Mouse (Mus musculus) embryonic facial prominence, embryonic 10.5 days (tissue): Measurements from ENCODE around the gene Tulp1. TPM values are rescaled to one million over a fixed set of nuclear protein-coding genes. Genes with fewer than 3 reads are reported as not detected.

Experiments used
- DNase-seq: peaks from one replicate; pipeline ENCODE4 v3.0.0-alpha.2; 2017; ENCODE audit warnings: low spot score
- H3K27ac ChIP-seq: fragments of 300-500 bp; sonication (generic); replicated peaks from 2 replicates; pipeline ENCODE4 v1.5.1; 2016; ENCODE audit warnings: mild to moderate bottlenecking
- H3K27me3 ChIP-seq: fragments of 300-500 bp; sonication (generic); replicated peaks from 2 replicates; pipeline ENCODE4 v1.6.1; 2016; ENCODE audit warnings: low read depth, mild to moderate bottlenecking; ENCODE audit not compliant: poor library complexity, severe bottlenecking
- H3K36me3 ChIP-seq: fragments of 300-500 bp; sonication (generic); replicated peaks from 2 replicates; pipeline ENCODE4 v1.6.1; 2016; ENCODE audit warnings: mild to moderate bottlenecking, moderate library complexity
- H3K4me1 ChIP-seq: fragments of 300-500 bp; sonication (generic); 2 replicates; pipeline ENCODE4 v1.6.1; 2016
- H3K4me3 ChIP-seq: fragments of 300-500 bp; sonication (generic); 2 replicates; pipeline ENCODE4 v1.5.1; 2016; ENCODE audit warnings: mild to moderate bottlenecking, moderate library complexity
- H3K9me3 ChIP-seq: fragments of 300-500 bp; sonication (generic); 2 replicates; pipeline ENCODE4 v1.6.1; 2016; ENCODE audit warnings: mild to moderate bottlenecking
- WGBS: fragments of 180-500 bp; shearing (Covaris S2); methylation state at CpG from one replicate; pipeline ENCODE4 v1.1.7; 2016; 5-methylcytosine and 5-hydroxymethylcytosine counted together
- polyA plus RNA-seq: library from polyadenylated mRNA; unstranded; fragments of >200 nt; fragmentation: Nextera tagmentation; extraction: Ambion mirVana; gene quantifications from 2 replicates; pipeline ENCODE4 v1.2.1, GENCODE M21; 2016

Tulp1 gene
- polyA plus RNA-seq, 1 experiment from 2014 or later, result 4.9 TPM

- Histone ChIP-seq H3K4me1 (peaks cover 39% of the 10 kb centered on the region), H3K9me3 (no peaks in the 10 kb centered on the region), H3K4me3 (no peak overlapping the region), H3K36me3 (peaks cover 71% of the 10 kb centered on the region), H3K27ac (peak overlapping the region; percentile 48; the same call in 1 of the 2 replicates), H3K27me3 (no peaks in the 10 kb centered on the region)
- DNase-seq, result no peak
- WGBS, result 85% methylated on average over 9 of the region's 9 CpGs
These were observed 47.3 kb downstream of the Tulp1 start for GRCm38 (mm10) chr17:28317725-28318124.

- H3K27me3 ChIP-seq, result no peaks in the 10 kb centered on the region
- WGBS, result 64% methylated on average over 8 of the region's 8 CpGs
- no peak overlapping the region for H3K4me3 ChIP-seq
- peaks cover 45% of the 10 kb centered on the region for H3K4me1 ChIP-seq
- peaks cover 64% of the 10 kb centered on the region for H3K36me3 ChIP-seq
- no peak for DNase-seq
- H3K27ac ChIP-seq, result no peak overlapping the region
- H3K9me3 ChIP-seq, result no peaks in the 10 kb centered on the region
These were observed 47.9 kb downstream of the Tulp1 start for GRCm38 (mm10) chr17:28317091-28317490.

- DNase-seq, result no peak
- Histone ChIP-seq H3K36me3 (peaks cover 58% of the 10 kb centered on the region), H3K4me3 (no peak overlapping the region; the same call in 1 of the 2 replicates), H3K9me3 (no peaks in the 10 kb centered on the region), H3K27ac (no peak overlapping the region), H3K27me3 (no peaks in the 10 kb centered on the region), H3K4me1 (peaks cover 46% of the 10 kb centered on the region)
- 88% methylated on average over 9 of the region's 9 CpGs for WGBS
These were observed 48.5 kb downstream of the Tulp1 start for GRCm38 (mm10) chr17:28316476-28316875.

GRCm38 (mm10) chr17:28315611-28316160 is 49.3 kb downstream of the Tulp1 start:
- peak; percentile 30 for DNase-seq
- H3K27ac ChIP-seq, result peak overlapping the region; percentile 60; the same call in 1 of the 2 replicates

GRCm38 (mm10) chr17:28313880-28314225 is 51.2 kb downstream of the Tulp1 start:
- Histone ChIP-seq H3K27me3 (no peaks in the 10 kb centered on the region), H3K4me3 (peak overlapping the region; percentile 94), H3K4me1 (peaks cover 46% of the 10 kb centered on the region), H3K27ac (peak overlapping the region; percentile 96), H3K36me3 (peaks cover 35% of the 10 kb centered on the region), H3K9me3 (no peaks in the 10 kb centered on the region)
- WGBS, result 3% methylated on average over 11 of the region's 11 CpGs
- DNase-seq, result no peak

More at GRCm38 (mm10) chr17:28315611-28316160, 49.3 kb downstream of the Tulp1 start:
- WGBS, result 60% methylated on average over 20 of the region's 20 CpGs
- Histone ChIP-seq H3K4me3 (peak overlapping the region; percentile 38), H3K9me3 (no peaks in the 10 kb centered on the region), H3K36me3 (peaks cover 50% of the 10 kb centered on the region), H3K4me1 (peaks cover 46% of the 10 kb centered on the region), H3K27me3 (no peaks in the 10 kb centered on the region)

GRCm38 (mm10) chr17:28313212-28313879 is 51.7 kb downstream of the Tulp1 start, which contains the start of gene Fance:
Fance (plus strand) TSS chr17:28313519.
- H3K4me1 ChIP-seq, result peaks cover 50% of the 10 kb centered on the region
- peak within 1 kb of the TSS; percentile 96 for H3K27ac ChIP-seq
- under 1% methylated on average over 69 of the region's 69 CpGs for WGBS
- DNase-seq, result peak; percentile 100
- H3K9me3 ChIP-seq, result no peaks in the 10 kb centered on the region
- H3K27me3 ChIP-seq, result no peaks in the 10 kb centered on the region
- H3K4me3 ChIP-seq, result peak within 1 kb of the TSS; percentile 94
- peaks cover 30% of the 10 kb centered on the region for H3K36me3 ChIP-seq

GRCm38 (mm10) chr17:28312232-28313211 is 52.5 kb downstream of the Tulp1 start:
- Histone ChIP-seq H3K27me3 (no peaks in the 10 kb centered on the region), H3K27ac (peak overlapping the region; percentile 96), H3K4me3 (peak overlapping the region; percentile 94), H3K9me3 (no peaks in the 10 kb centered on the region), H3K4me1 (peaks cover 55% of the 10 kb centered on the region), H3K36me3 (peaks cover 22% of the 10 kb centered on the region)
- 29% methylated on average over 17 of the region's 17 CpGs for WGBS
- peak; percentile 58 for DNase-seq

GRCm38 (mm10) chr17:28311366-28312132 is 53.5 kb downstream of the Tulp1 start:
- DNase-seq, result no peak
- 71% methylated on average over 5 of the region's 5 CpGs for WGBS
- H3K27ac ChIP-seq, result no peak overlapping the region; the same call in 1 of the 2 replicates

GRCm38 (mm10) chr17:28310831-28311230 is 54.2 kb downstream of the Tulp1 start:
- 88% methylated on average over 3 of the region's 3 CpGs for WGBS
- Histone ChIP-seq H3K27me3 (no peaks in the 10 kb centered on the region), H3K4me3 (no peak overlapping the region), H3K9me3 (no peaks in the 10 kb centered on the region), H3K27ac (no peak overlapping the region), H3K4me1 (peaks cover 40% of the 10 kb centered on the region), H3K36me3 (peaks cover 5% of the 10 kb centered on the region)
- DNase-seq, result no peak

More at GRCm38 (mm10) chr17:28311366-28312132, 53.5 kb downstream of the Tulp1 start:
- Histone ChIP-seq H3K4me1 (peaks cover 47% of the 10 kb centered on the region), H3K27me3 (no peaks in the 10 kb centered on the region), H3K36me3 (peaks cover 12% of the 10 kb centered on the region), H3K4me3 (no peak overlapping the region), H3K9me3 (no peaks in the 10 kb centered on the region)

GRCm38 (mm10) chr17:28308297-28309195 is 56.5 kb downstream of the Tulp1 start:
- peak; percentile 89 for DNase-seq
- 18% methylated on average over 18 of the region's 18 CpGs for WGBS
- Histone ChIP-seq H3K27me3 (no peaks in the 10 kb centered on the region), H3K4me1 (peaks cover 35% of the 10 kb centered on the region), H3K27ac (peak overlapping the region; percentile 64), H3K4me3 (0 out of 2 replicates have a peak overlapping the region, but pooled peaks have one; percentile 12), H3K9me3 (no peaks in the 10 kb centered on the region), H3K36me3 (no peaks in the 10 kb centered on the region)

- Histone ChIP-seq H3K4me3 (no peak overlapping the region), H3K27ac (no peak overlapping the region), H3K9me3 (no peaks in the 10 kb centered on the region), H3K27me3 (no peaks in the 10 kb centered on the region), H3K4me1 (peaks cover 43% of the 10 kb centered on the region), H3K36me3 (0 out of 2 replicates have a peak, but pooled peaks cover 3% of the 10 kb centered on the region)
- WGBS, result 61% methylated on average over 10 of the region's 10 CpGs
- no peak for DNase-seq
These were observed 59.9 kb downstream of the Tulp1 start for GRCm38 (mm10) chr17:28305172-28305571.
